Mouse (Mus musculus): Measurements from ENCODE around the gene Cbarp.

Cbarp gene

DNA sequence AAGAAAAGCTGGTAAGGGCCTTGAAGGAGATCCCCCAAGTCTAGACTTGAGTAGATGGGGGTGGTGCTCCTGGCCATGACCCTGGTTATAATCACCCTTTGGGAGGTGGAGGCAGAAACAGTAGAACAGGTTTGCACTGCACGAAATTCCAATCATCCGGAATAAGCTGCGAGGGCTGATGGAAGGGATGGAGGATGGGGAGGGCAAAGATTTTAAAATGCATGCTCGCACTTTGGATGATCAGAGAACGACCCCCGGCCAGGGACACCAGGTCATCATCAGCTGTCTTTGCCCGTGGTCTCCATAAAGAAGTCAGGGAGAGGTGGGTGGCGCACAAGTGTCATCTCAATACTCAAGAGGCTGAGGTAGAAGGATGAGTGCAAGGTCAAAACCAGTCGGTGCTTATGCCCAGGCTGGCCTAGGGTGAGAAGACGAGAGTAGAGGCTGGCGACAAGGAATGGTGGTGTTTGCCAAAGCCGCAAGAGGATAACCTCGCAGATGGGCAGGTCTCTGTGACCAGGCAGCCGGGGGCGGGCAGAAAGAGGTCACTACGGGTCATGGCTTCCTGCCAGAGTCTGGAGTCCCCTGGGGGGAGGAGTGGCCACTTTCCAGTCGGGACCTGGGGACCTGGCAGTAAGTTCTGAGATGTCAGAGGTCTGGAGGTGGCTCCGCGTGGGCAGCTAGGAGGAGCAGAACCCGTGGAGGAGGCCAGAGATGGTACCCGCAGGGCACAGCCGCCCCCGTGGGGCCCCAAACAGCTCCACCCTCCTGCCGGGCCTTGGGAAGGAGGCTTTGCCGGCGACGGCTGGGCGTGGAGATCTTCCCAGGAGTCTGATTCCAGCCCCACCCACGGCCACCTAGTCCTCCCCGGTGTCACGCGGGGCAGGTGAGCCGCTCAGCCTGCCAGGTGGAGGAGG is 20.1 kb upstream of the Cbarp start:
- in situ Hi-C loops (cut with MboI; ENCODE audit: unreplicated experiment in 2 of 2): loop anchor here in 1 of 2 experiments (25.0 kb wide), 1 partner anchor 527 kb away; the partner anchor contains the start of gene Mknk2

DNA sequence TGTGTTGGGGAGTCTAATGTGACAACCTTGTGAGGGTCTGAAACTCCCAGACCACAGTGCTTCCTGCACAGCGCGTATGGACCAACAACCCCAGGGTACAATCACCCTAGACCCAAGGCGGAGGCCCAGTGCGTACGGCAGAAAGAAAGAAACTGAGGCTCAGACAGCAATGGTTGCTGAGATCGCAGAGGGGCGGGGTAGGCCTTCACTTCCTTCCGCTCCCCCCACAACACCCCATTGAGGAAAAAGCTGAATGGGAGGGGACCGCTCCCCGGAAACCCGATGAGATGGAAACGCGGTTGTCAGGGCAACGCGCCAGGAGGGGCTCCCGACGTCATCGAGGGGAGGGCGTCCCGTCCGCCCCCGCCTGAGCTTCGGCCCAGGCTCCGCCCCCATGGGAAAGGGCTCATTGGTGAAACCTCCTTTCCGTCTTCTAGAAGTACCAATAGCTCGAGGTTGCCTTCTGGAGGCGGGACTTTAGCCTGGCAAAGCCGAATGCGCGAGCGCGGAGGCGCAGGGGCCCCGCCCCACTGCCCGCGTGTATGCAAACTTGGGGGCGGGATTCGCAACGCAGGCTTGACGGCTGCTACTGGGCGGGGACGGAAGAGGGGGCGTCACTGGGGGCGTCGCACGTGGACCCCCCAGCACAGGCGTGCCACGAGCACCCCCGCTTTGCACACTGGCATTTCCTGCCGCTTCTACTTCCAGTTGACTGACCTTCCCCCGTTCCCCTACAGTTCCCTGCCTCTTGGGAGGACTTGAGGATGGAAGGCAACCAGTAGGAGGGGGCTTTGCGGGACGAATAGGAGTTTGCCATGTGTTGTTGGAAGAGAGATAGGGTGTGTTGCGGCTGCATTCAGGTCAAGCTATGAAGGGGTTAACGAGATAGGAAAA is 19.2 kb upstream of the Cbarp start:
- in situ Hi-C loops (cut with MboI; ENCODE audit: unreplicated experiment in 2 of 2): loop anchor here in 1 of 2 experiments (25.0 kb wide), 1 partner anchor 527 kb away; the partner anchor contains the start of gene Mknk2

DNA sequence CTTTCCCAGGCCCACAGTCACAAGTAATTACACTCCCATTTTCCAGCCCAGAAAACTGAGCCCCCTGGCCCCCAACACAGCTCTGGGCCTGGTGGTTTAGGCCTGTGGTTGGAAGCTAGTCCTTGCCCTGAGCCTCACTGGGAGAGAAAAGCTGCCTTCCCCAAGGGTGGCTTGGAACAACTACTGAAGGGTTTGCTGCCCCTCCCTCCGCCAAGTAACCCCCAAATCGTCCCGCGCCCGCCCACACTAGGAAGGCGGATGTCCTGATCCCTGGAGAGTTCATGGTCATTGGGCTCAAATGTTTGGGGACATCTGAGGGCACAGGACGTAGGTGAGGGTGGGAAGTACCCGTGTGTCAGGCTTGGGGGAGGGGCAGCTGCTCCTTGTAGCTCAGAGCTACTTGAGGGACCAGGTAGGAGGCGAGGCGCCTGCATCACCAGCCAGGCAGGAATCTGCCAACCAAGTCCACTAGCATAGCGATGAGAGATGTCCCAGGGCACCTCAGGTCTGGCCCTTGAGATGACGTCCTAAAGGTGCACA is 18.5 kb upstream of the Cbarp start:
- in situ Hi-C loops (cut with MboI; ENCODE audit: unreplicated experiment in 2 of 2): loop anchor here in 1 of 2 experiments (25.0 kb wide), 1 partner anchor 528 kb away; the partner anchor contains the start of gene Mknk2

DNA sequence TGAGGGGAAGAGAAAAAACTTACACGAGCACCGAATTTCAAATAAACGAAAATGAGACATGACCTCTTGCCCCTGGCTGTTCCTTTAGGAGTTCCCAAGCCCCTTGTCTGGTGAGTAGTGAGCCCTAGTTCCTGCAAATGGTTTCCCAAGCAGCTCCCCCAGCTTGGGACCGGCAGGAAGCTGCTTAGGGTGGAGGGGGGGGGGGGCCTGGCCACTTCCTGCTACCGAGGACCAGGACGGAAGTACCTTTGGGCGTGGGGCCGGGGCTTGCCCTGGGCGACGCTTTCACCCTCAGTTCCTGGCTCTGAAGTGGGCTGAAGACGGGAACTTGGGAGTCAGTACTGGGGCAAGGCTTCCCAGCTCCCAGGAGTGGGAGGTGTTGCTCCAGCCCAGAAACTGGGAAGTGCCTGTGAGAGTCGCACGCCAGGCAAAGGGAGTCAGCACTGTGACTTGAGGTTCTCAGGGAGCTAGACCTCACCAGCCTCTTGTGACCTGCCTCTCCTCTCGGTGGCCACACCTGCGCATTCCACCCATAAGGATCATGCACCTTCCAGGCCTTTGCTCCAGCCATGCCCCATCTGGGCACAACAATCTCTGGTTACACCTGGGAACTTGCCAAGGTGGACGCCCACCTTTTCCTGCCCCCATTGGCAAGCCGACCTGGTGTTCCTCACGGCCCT is 17.8 kb upstream of the Cbarp start:
- in situ Hi-C loops (cut with MboI; ENCODE audit: unreplicated experiment in 2 of 2): loop anchor here in 1 of 2 experiments (25.0 kb wide), 1 partner anchor 529 kb away; the partner anchor contains the start of gene Mknk2

DNA sequence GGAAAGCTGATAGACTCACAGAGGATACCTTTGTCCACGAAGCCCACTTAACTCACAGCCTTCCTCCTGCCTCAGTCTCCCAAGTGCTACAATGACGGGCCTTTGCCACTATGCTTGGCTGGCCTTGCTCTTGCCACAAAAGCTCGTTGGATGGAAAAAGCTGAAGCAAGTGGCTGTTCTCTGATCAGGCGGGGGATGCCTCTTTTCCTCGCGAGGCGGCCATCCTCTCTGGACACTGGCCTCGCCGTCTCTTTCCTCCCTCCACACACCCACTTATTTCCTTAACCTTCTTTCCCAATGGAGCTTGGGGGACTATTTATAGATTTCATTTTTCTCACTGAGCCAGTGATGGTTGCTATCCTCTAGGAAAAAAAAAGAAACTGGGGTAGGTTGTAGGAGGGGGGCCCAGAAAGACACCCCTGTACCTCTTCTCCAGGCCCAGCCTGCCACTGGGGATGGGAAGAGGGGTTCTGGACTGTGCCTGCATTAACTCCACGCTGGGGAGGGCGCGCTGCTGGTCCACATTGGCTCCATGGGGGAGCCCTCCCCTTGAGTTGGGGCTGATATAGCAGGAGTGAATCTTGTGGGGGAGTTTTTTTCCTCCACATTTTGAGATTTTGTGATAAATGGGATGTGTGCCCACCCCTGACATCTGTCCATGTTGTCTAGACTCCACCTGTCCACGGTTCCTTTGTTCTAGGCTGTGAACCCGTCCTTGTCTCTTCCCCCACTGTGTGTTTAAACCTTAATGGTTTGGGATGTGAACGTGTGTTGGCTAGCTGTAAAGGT is 16.7 kb upstream of the Cbarp start:
- in situ Hi-C loops (cut with MboI; ENCODE audit: unreplicated experiment in 2 of 2): loop anchor here in 1 of 2 experiments (25.0 kb wide), 1 partner anchor 530 kb away; the partner anchor contains the start of gene Mknk2

DNA sequence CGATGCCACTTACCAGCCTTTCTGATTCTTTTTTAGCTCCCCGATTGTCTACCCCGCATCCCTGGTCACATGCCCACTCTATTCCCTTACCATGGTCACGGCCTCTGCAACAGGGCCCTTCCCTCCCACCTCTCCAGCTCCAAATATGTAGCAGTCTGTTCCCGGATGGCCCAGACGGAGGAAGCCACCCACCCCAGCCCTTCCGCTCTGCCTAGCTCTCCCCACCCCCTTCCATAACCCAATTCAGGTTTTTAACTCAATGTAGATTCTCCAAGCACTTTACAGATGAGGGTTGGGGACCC is 16.1 kb upstream of the Cbarp start:
- in situ Hi-C loops (cut with MboI; ENCODE audit: unreplicated experiment in 2 of 2): loop anchor here in 1 of 2 experiments (25.0 kb wide), 1 partner anchor 531 kb away; the partner anchor contains the start of gene Mknk2

DNA sequence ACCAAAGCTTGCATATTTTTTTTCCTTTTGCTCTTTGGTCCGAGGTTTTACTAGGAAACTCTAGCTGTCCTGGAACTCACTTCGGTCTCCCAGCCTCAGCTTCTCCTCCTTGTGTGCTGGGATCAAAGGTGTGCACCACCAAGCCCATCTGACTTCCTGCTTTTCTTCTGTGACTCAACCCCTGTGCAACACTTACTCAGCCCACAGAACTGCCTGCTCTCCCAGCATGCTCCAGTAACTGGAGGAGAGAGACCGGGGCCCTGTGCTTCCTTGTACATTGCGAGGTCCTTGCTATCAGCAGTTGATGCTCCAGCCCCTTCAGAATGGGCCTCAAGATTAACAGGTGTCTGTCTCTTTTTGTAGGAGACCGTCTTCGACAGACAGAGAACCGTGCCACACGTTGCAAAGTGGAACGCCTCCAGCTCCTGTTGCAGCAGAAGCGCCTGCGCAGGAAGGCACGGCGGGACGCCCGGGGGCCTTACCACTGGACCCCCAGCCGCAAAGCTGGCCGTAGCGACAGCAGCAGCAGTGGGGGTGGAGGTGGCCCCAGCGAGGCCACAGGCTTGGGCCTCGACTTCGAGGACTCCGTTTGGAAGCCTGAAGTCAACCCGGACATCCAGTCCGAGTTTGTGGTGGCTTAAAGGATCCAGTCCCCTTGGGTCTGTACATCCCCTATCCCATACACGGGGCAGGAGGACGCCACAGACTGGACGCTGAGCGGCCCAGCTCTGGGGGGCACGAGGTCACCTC is 15.5 kb upstream of the Cbarp start:
- in situ Hi-C loops (cut with MboI; ENCODE audit: unreplicated experiment in 2 of 2): loop anchor here in 1 of 2 experiments (25.0 kb wide), 1 partner anchor 531 kb away; the partner anchor contains the start of gene Mknk2

DNA sequence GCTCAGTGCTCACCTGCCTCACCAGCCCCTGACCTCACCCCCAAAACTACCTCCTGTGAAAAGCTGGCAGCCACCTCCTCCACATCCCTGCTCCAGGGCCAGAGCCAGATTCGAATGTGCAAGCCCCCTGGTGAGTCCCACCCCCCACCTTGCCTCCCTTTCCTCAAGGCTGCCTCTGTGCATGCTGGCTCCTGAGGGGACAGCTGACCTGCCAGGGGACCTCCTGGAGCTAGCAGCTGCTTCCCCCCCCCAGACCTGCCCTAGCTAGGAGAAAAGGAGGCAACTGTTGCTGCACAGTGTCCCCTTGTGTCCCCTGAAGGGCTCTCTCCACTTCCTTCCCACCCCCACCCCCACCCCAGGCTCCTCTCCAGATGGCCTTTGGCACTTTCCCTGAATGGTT is 14.6 kb upstream of the Cbarp start:
- in situ Hi-C loops (cut with MboI; ENCODE audit: unreplicated experiment in 2 of 2): loop anchor here in 1 of 2 experiments (25.0 kb wide), 1 partner anchor 532 kb away; the partner anchor contains the start of gene Mknk2

DNA sequence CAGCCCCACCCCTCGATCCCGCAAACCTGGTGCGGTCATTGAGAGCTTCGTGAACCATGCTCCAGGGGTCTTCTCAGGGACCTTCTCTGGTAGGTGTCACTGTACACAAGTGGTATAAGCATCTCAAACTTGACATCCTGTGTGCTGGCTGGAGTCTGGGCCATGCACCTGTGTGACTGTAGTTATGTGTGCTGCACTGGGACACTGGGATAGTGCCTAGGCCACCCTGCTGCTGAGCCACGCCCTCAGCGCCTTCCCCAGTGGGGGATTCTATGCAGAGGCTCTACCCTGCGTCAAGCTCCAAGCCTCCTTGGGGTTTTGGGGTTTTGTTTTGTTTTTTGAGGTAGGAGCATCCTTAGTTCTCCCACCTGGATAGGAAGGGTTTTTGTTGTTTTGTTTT is 13.7 kb upstream of the Cbarp start:
- in situ Hi-C loops (cut with MboI; ENCODE audit: unreplicated experiment in 2 of 2): loop anchor here in 1 of 2 experiments (25.0 kb wide), 1 partner anchor 533 kb away; the partner anchor contains the start of gene Mknk2

DNA sequence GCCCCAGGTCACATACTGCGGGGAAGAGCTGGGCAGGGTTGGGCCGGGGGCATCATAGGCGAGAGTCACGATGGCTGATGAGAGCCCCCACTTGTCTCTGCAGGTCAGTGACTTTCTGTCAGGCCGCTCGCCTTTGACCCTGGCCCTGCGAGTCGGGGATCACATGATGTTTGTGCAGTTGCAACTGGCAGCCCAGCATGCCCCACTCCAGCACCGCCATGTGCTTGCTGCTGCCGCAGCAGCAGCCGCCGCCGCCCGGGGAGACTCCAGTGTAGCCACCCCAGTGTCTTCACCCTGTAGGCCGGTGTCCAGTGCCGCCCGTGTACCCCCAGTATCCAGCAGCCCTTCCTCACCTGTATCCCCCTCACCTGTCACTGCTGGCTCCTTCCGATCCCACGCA is 13.1 kb upstream of the Cbarp start:
- in situ Hi-C loops (cut with MboI; ENCODE audit: unreplicated experiment in 2 of 2): loop anchor here in 1 of 2 experiments (25.0 kb wide), 1 partner anchor 534 kb away; the partner anchor contains the start of gene Mknk2

DNA sequence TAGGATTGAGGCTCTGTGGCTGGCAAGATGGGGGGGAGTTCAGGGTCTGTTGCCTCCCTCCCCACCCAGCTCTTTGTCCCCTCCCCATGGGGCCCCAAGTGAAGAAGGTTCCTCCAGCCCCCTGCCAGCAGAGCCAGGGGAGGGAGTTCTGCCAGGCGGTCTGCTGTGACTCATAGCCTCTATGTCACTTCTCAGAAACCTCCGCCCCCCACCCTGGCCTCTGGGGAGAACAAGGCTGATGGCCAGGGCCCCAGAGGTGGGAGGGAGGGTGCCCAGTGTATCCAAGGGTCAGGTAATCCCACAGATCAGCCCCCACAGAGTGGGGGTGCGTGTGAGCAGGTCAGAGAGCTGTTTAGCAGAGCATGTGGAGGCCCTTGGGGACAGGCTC is 12.2 kb upstream of the Cbarp start:
- in situ Hi-C loops (cut with MboI; ENCODE audit: unreplicated experiment in 2 of 2): loop anchor here in 1 of 2 experiments (25.0 kb wide), 1 partner anchor 534 kb away; the partner anchor contains the start of gene Mknk2

DNA sequence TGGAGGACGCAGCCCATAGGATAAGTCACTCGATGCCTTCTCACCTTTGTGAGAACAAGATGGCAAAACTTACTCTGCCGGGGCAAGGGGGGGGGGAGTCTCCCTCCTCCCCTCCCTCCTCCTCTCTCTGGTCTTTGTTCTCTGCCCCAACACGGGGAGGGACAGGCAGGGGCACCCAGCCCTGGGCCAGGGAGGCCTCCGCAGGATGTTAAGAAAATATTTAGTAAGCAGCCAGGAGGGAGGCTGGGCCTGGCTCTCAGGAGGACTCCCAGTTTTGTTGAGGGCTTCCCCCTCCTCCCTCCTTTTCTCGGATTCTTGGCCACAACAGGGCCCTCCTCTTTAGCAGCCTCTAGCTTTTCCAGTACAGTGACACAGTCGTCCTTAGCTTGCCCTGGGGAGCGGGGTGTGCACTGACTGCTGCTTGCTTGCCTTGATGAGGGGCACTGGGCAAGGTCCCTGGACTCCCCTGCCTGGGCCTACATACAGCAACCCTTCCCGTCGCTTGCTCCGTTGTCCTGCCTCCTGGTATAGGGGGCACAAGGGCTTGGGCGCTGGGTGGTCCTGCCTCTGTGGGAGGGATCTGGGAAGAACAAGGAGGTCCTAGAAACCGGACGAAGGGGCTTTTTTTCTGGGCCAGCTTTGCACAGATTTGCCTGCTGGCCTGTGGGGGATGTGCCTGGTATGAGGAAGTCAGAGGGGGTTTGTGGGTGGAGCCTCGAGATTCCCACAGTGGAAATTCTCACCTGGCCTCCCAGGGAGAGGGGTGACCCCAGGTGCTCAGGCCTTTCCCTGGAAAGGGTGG is 11.6 kb upstream of the Cbarp start:
- in situ Hi-C loops (cut with MboI; ENCODE audit: unreplicated experiment in 2 of 2): loop anchor here in 1 of 2 experiments (25.0 kb wide), 1 partner anchor 535 kb away; the partner anchor contains the start of gene Mknk2

DNA sequence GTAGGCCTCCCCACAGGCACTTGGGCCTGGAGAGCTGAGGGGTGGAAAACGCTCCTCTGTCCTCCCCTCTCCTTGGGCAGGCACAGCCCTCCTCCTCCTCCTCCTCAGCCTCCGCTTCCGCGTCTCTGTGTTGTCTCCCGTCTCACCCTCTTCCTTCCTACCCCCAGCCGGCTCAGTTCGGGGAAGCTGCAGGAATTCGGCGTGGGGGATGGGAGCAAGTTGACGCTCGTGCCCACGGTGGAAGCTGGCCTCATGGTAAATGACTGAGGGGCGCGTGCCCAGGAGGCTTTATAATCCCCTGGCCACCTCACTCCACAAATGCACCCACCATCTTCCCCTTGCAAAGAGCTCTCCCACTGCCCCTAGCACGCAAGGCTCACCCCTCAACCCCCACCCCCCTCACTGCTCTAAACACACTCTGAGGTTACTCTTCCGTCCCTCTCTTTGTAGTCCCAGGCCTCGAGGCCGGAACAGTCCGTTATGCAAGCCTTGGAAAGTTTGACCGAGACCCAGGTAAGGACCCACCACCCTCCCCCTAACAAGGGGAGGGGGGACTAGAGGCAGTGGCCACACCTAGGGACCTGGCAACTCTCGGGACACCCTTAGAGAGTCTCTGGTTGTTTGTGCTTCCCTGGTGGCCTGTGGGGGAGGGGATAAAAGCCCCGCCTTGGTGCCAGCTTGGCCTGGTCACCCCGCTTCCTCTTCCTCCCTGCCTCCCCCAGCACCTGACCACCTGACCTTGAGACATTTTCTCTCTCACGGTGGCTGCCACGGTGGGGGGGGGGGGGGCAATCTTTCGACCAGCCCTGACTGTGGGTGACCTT is 10.8 kb upstream of the Cbarp start:
- in situ Hi-C loops (cut with MboI; ENCODE audit: unreplicated experiment in 2 of 2): loop anchor here in 1 of 2 experiments (25.0 kb wide), 1 partner anchor 536 kb away; the partner anchor contains the start of gene Mknk2

DNA sequence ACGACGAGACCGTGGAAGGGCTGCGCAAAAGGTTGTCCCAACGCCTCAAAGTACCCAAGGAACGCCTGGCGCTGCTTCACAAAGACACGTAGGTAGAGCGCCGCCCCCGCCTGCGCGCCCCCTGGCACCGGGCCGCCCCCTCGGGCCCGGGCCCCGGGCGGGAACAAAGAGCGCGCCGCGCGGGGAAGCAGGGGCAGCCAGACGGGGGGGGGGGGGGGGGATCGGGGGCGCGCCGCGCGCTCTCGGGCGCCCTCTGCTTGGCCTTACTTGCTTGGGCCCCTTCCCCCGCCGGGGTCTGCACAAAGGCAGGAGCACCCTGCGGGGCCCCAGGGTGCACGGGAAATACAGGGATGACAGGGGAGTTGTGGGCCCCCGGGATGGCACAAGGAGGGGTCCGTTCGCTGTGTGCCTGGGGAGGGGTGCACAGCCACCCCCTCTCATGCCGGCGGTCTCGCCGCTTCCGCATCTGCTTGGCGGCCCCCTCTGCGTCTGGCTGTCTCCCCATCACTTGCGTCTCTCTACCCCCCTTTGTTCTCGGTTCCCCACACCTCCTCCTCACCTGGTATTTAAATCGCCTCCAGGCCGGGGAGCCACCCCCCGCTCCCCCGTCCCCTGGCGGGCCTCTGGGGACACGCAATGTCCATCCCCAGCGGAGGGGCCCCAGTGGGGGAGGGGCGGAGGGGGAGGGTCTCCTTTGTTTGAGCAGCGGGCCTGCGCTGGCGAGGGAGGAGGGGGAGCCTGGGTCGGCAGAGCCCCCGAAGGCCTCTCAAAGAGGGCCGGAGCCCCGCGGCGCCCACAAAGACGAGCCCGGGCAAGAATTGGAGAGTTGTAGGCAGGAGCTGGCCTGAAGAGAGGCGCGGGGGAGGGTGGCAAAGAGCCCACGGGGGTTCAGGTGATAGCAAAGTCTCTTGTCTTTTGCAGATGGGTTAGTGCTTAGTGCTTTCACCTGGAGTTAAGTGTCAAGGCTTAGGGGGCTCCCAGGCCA is 9.9 kb upstream of the Cbarp start:
- in situ Hi-C loops (cut with MboI; ENCODE audit: unreplicated experiment in 2 of 2): loop anchor here in 1 of 2 experiments (25.0 kb wide), 1 partner anchor 537 kb away; the partner anchor contains the start of gene Mknk2

Measured in v-Abl transformed pro-B cells (cell line).